Mouse (Mus musculus) testis, adult 2 months (tissue): ENCODE results near the gene Fam98a. TPM values are rescaled to one million over a fixed set of nuclear protein-coding genes. Genes with fewer than 3 reads are reported as not detected.

Experiments used
- H3K27ac ChIP-seq: fragments of 200-500 bp; 2 replicates; pipeline ENCODE4 v1.5.1; 2012; ENCODE audit warnings: low read depth, low read length; ENCODE audit not compliant: control insufficient read depth, insufficient read depth
- H3K27me3 ChIP-seq: fragments of 200-500 bp; 2 replicates; pipeline ENCODE4 v1.6.1; 2012; ENCODE audit warnings: mild to moderate bottlenecking, low read length, moderate library complexity; ENCODE audit not compliant: control insufficient read depth, insufficient read depth
- H3K36me3 ChIP-seq: fragments of 200-500 bp; 2 replicates; pipeline ENCODE4 v1.6.1; 2012; ENCODE audit warnings: mild to moderate bottlenecking, low read length; ENCODE audit not compliant: control insufficient read depth, insufficient read depth
- H3K4me1 ChIP-seq: fragments of 200-500 bp; 2 replicates; pipeline ENCODE4 v1.6.1; 2012; ENCODE audit warnings: low read length; ENCODE audit not compliant: control insufficient read depth, insufficient read depth
- H3K4me3 ChIP-seq: fragments of 200-500 bp; 2 replicates; pipeline ENCODE4 v1.5.1; 2012; ENCODE audit warnings: low read depth, mild to moderate bottlenecking, low read length, moderate library complexity, mixed read lengths; ENCODE audit not compliant: control insufficient read depth
- CTCF ChIP-seq: fragments of 200-500 bp; IDR thresholded peaks from 2 replicates; pipeline ENCODE4 v1.5.1; 2012; ENCODE audit warnings: low read depth, mild to moderate bottlenecking, inconsistent platforms, low read length, moderate library complexity; ENCODE audit not compliant: control insufficient read depth, insufficient read depth, insufficient replicate concordance
- POLR2A ChIP-seq: fragments of 200-500 bp; IDR thresholded peaks from 2 replicates; pipeline ENCODE4 v1.6.1; 2012; ENCODE audit warnings: low read depth, mild to moderate bottlenecking, inconsistent platforms, low read length, moderate library complexity; ENCODE audit not compliant: control insufficient read depth
- polyA plus RNA-seq: library from polyadenylated mRNA; depleted of rRNA; stranded (reverse); fragments of >200 nt; gene quantifications from 2 replicates; pipeline ENCODE4 v1.2.3, GENCODE M21; 2012

Fam98a gene
- polyA plus RNA-seq, 1 experiment: 57.9 TPM

DNA sequence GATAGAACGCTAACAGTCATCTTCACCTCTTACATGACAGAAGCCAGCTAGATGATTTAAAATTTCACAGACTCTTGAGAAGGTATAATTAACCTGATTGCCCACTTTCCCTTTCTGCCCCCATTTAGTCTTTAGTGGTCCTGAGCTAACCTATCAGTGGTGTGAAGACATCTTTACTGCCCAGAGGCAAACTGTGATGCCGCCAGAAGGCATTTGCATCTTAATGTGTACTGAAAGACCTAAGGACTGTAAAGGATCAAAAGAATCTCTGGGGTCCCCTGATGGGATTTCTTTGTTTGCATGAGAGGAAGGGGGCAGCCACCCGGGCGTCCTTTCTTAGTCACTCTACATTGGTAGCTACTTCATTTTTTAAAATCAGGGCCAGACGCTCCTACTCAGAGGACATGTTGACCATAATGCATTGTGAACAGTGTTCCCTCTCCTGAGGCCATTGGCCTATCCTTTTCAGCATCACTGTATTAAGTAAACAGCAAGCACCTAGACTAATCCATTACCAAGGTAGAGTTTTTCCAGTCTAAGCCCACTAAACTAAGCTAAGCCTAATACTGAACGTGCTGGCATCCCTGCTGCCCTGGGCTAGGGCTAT, 30.4 kb downstream of the Fam98a start:
- Histone ChIP-seq H3K27me3 (no peaks in the 10 kb centered on the region), H3K36me3 (no peaks in the 10 kb centered on the region), H3K4me3 (no peak overlapping the region), H3K27ac (no peak overlapping the region), H3K4me1 (no peaks in the 10 kb centered on the region; the same call in 1 of the 2 replicates)
- TF ChIP-seq CTCF (no peak), POLR2A (no peak)

DNA sequence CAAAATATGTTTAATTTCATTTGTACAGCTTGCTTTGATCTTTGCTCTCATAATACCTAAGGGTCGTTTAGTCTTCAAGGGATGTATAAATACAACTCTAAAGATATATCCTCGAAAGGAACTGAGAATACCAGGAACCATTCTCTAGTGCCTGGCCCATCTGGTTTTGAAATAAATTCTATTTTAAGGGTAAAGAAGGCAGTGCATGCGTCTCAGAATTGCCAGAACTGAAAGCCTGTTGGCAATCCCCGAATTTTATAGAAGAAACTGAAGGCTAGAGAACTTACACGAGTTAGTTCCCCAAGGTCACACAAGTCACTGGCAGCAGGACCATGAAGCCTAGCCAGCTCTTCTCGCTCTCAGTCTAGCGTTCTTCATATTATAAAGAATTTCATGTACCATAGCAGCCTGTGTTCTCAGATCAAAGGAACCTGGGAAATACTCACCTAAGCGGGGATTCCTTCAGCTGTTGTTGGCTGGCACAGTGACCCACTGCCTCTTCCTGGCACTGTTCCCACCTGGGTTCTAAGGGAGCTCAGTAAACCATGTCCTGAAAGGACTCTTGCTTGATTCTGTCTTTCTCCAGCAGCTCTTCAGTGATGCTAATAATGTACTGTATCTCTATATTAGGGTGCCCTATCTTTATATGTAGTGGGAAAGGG, 32.4 kb downstream of the Fam98a start:
- H3K27me3 ChIP-seq: no peaks in the 10 kb centered on the region
- H3K36me3 ChIP-seq: no peaks in the 10 kb centered on the region
- no peak overlapping the region for H3K4me3 ChIP-seq
- H3K27ac ChIP-seq: no peak overlapping the region
- H3K4me1 ChIP-seq: no peaks in the 10 kb centered on the region; the same call in 1 of the 2 replicates
- TF ChIP-seq CTCF: no peak
- TF ChIP-seq POLR2A: no peak

DNA sequence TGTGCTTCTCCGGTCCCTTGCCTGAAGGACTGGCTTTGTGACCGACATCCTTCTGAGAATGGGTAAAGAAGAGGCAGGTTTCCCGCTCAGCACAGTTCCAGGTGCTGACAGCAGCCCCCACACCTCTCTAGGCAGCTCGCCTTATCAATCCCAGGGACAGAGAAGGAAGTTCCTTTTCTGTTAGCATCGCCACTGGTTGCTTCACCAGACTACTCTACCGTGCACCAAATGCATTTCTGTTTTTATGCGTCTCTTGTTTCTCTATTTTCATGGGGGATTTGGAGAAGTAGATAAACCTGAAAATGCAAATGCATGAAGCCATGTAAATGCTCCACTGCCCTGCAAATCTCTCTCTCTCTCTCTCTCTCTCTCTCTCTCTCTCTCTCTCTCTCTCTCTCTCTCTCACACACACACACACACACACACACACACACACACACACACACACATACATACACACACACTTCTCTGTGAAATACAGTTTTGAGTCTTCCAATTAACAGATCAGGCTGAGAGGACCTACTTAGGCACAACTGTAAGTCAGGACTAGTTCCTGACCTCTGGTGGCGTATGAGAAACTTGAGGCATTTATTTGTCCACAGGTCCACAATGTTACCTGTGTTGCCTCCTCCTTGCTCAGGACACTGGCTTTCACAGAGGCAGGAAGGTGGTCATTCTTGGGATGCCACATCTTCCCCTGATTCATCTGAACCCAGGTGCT, 33.4 kb downstream of the Fam98a start:
- Histone ChIP-seq H3K36me3 (no peaks in the 10 kb centered on the region), H3K4me1 (no peaks in the 10 kb centered on the region; the same call in 1 of the 2 replicates), H3K27ac (no peak overlapping the region), H3K4me3 (no peak overlapping the region), H3K27me3 (no peaks in the 10 kb centered on the region)
- TF ChIP-seq CTCF: no peak
- no peak for TF ChIP-seq POLR2A

DNA sequence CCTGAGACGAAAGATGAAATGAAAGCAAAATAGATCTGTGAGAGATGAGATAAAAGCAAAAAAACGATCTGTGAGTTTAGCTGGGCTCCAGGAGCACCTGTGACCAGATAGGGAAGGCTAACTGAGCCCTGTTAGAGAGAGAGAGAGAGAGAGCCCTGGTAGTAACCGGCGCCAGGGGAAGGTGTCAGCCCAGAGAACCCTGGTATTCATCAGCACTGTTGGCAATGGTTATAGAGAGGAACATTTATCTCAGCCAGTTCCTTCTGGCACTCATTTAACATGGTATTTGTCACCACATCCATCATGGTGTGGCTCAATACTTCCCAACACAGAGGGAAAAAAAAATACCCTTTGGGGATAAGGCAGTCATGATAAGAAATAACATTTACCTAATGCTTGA, 35.2 kb downstream of the Fam98a start:
- TF ChIP-seq POLR2A: no peak
- TF ChIP-seq CTCF: no peak
- no peaks in the 10 kb centered on the region for H3K27me3 ChIP-seq
- H3K27ac ChIP-seq: no peak overlapping the region
- no peaks in the 10 kb centered on the region for H3K36me3 ChIP-seq
- no peak overlapping the region for H3K4me3 ChIP-seq
- no peaks in the 10 kb centered on the region for H3K4me1 ChIP-seq

DNA sequence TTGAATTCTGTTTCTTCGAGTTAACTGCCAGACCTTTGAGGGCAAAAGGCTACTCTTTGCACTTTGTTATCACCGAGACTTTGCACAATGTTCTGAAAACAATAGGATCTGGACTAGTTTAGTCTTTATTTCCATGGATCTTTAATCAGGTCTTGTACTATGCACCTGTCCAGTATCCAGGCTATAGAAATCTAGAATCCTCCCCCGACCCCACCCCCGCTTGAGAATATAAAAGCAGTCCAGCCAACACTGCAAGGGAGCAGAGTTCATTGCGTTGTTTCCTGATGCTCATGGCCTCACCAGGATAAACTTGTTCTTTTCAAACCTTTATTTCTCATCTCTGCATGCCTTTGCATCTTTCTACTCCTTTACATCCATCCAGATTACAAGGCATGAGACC, 42.5 kb downstream of the Fam98a start:
- Histone ChIP-seq H3K27me3 (no peaks in the 10 kb centered on the region), H3K4me1 (no peaks in the 10 kb centered on the region), H3K27ac (no peak overlapping the region), H3K4me3 (no peak overlapping the region), H3K36me3 (no peaks in the 10 kb centered on the region)
- no peak for TF ChIP-seq POLR2A
- TF ChIP-seq CTCF: no peak

DNA sequence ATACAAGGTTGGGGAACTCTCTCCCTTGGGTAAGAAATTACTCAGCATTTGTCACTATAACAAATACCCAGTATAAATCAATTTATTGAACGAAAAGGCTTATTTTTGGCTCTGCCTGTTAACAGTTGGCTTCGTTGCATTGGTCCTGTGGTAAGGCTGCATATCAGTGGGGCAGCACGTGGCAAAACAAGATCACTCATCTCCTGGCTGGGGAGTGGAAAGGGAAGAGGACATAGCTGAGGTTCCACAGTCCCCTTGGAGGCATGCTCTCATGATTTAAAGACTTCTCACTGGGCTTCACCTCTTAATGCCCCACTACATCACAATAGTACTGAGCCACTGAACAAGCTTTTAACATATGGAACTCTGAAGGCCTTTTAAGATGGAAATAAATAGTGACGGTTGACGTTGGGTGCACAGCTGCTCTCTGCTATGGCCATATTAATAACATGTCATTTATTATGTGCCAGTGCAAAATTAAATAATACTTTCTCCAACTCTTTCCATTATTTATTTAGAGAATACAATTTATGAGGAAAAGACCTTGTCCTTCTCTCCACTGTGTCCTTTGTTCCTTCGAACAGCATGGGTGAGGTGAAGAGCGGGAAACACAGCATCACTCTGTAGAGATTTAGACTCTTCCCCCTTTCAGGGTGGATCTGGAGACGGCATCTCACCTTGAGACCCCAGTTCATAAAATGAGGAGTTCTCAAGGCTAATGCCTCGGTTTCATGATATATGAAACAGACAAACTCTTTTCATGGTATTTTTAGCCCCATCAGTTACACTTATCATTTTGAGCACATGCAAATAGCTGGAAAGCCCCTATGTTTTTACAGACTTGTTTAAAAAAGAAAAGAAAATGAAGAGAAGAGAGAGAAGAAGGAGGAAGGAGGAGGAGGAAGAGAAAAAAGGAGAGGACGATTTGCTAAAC, 44.8 kb downstream of the Fam98a start:
- no peak for TF ChIP-seq POLR2A
- no peak for TF ChIP-seq CTCF
- Histone ChIP-seq H3K36me3 (no peaks in the 10 kb centered on the region), H3K4me1 (no peaks in the 10 kb centered on the region), H3K27me3 (no peaks in the 10 kb centered on the region), H3K4me3 (no peak overlapping the region), H3K27ac (no peak overlapping the region)
